Mouse (Mus musculus): ENCODE results near the gene Sprtn. TPM values are rescaled to one million over a fixed set of nuclear protein-coding genes. Genes with fewer than 3 reads are reported as not detected.
A peak's percentile ranks its signal among the peaks of the same experiment; 100 is the strongest.

The Sprtn gene
- polyA plus RNA-seq, 1 experiment from 2014 or later: 11.7 TPM

GRCm38 (mm10) chr8:124930086-124930485 is 32.4 kb downstream of the Sprtn start:
- no peaks in the 10 kb centered on the region for H3K4me1 ChIP-seq (ENCODE audit: control insufficient read depth, insufficient read depth, low read length)
- no peaks in the 10 kb centered on the region for H3K9me3 ChIP-seq (ENCODE audit: control insufficient read depth, low read length)
- DNase-seq (no peak), ATAC-seq (ENCODE audit: low FRiP score, low TSS enrichment) (no peak)
- H3K27me3 ChIP-seq (ENCODE audit: control insufficient read depth, insufficient read depth, low read length): no peaks in the 10 kb centered on the region
- H3K27ac ChIP-seq (replicated peaks; ENCODE audit: low read depth, low read length): no peak overlapping the region
- no peak overlapping the region for H3K4me2 ChIP-seq (ENCODE audit: low read length)
- H3K4me3 ChIP-seq (replicated peaks; ENCODE audit: low read depth, low read length): no peak overlapping the region
- H3K9ac ChIP-seq (replicated peaks; ENCODE audit: low read length): no peak overlapping the region
- no peaks in the 10 kb centered on the region for H3K36me3 ChIP-seq (ENCODE audit: control insufficient read depth, insufficient read depth, low read length)
- 96% methylated on average over 13 of the region's 13 CpGs for WGBS

- Histone ChIP-seq H3K9me3 (ENCODE audit: control insufficient read depth, low read length) (no peaks in the 10 kb centered on the region), H3K36me3 (ENCODE audit: control insufficient read depth, insufficient read depth, low read length) (no peaks in the 10 kb centered on the region), H3K27me3 (ENCODE audit: control insufficient read depth, insufficient read depth, low read length) (no peaks in the 10 kb centered on the region), H3K27ac (replicated peaks; ENCODE audit: low read depth, low read length) (no peak overlapping the region), H3K4me3 (replicated peaks; ENCODE audit: low read depth, low read length) (no peak overlapping the region), H3K4me2 (ENCODE audit: low read length) (no peak overlapping the region), H3K9ac (replicated peaks; ENCODE audit: low read length) (no peak overlapping the region), H3K4me1 (ENCODE audit: control insufficient read depth, insufficient read depth, low read length) (no peaks in the 10 kb centered on the region)
- 82% methylated on average over 4 of the region's 4 CpGs for WGBS
- ATAC-seq (ENCODE audit: low FRiP score, low TSS enrichment) (no peak), DNase-seq (no peak)
Measured at GRCm38 (mm10) chr8:124930649-124931048, 33.0 kb downstream of the Sprtn start.

GRCm38 (mm10) chr8:124932435-124932834 is 34.7 kb downstream of the Sprtn start:
- H3K27me3 ChIP-seq (ENCODE audit: control insufficient read depth, insufficient read depth, low read length): no peaks in the 10 kb centered on the region

GRCm38 (mm10) chr8:124935116-124935515 is 37.4 kb downstream of the Sprtn start:
- Histone ChIP-seq H3K4me3 (replicated peaks; ENCODE audit: low read depth, low read length) (no peak overlapping the region), H3K4me2 (ENCODE audit: low read length) (no peak overlapping the region), H3K36me3 (ENCODE audit: control insufficient read depth, insufficient read depth, low read length) (peaks cover 13% of the 10 kb centered on the region), H3K27me3 (ENCODE audit: control insufficient read depth, insufficient read depth, low read length) (no peaks in the 10 kb centered on the region), H3K9me3 (ENCODE audit: control insufficient read depth, low read length) (no peaks in the 10 kb centered on the region), H3K4me1 (ENCODE audit: control insufficient read depth, insufficient read depth, low read length) (no peaks in the 10 kb centered on the region), H3K9ac (replicated peaks; ENCODE audit: low read length) (no peak overlapping the region), H3K27ac (replicated peaks; ENCODE audit: low read depth, low read length) (no peak overlapping the region)
- WGBS: 89% methylated on average over 5 of the region's 5 CpGs
- DNase-seq: no peak
- no peak for ATAC-seq (ENCODE audit: low FRiP score, low TSS enrichment)

More at GRCm38 (mm10) chr8:124932435-124932834, 34.7 kb downstream of the Sprtn start:
- Histone ChIP-seq H3K4me2 (ENCODE audit: low read length) (no peak overlapping the region), H3K36me3 (ENCODE audit: control insufficient read depth, insufficient read depth, low read length) (no peaks in the 10 kb centered on the region), H3K9ac (replicated peaks; ENCODE audit: low read length) (no peak overlapping the region), H3K9me3 (ENCODE audit: control insufficient read depth, low read length) (no peaks in the 10 kb centered on the region), H3K27ac (replicated peaks; ENCODE audit: low read depth, low read length) (no peak overlapping the region), H3K4me1 (ENCODE audit: control insufficient read depth, insufficient read depth, low read length) (no peaks in the 10 kb centered on the region), H3K4me3 (replicated peaks; ENCODE audit: low read depth, low read length) (no peak overlapping the region)
- 88% methylated on average over 3 of the region's 3 CpGs for WGBS
- ATAC-seq (ENCODE audit: low FRiP score, low TSS enrichment) (no peak), DNase-seq (no peak)

- DNase-seq (no peak), ATAC-seq (ENCODE audit: low FRiP score, low TSS enrichment) (no peak)
- Histone ChIP-seq H3K27me3 (ENCODE audit: control insufficient read depth, insufficient read depth, low read length) (no peaks in the 10 kb centered on the region), H3K27ac (replicated peaks; ENCODE audit: low read depth, low read length) (no peak overlapping the region), H3K9me3 (ENCODE audit: control insufficient read depth, low read length) (no peaks in the 10 kb centered on the region), H3K4me3 (replicated peaks; ENCODE audit: low read depth, low read length) (no peak overlapping the region), H3K4me2 (ENCODE audit: low read length) (no peak overlapping the region), H3K36me3 (ENCODE audit: control insufficient read depth, insufficient read depth, low read length) (peaks cover 19% of the 10 kb centered on the region), H3K4me1 (ENCODE audit: control insufficient read depth, insufficient read depth, low read length) (no peaks in the 10 kb centered on the region), H3K9ac (replicated peaks; ENCODE audit: low read length) (no peak overlapping the region)
- over 99% methylated on average over 10 of the region's 10 CpGs for WGBS
Measured at GRCm38 (mm10) chr8:124936699-124937098, 39.0 kb downstream of the Sprtn start.

- WGBS: 97% methylated on average over 4 of the region's 4 CpGs
- ATAC-seq (ENCODE audit: low FRiP score, low TSS enrichment): no peak
- DNase-seq: no peak
Measured at GRCm38 (mm10) chr8:124937293-124937692, 39.6 kb downstream of the Sprtn start.

GRCm38 (mm10) chr8:124943801-124944200 is 46.1 kb downstream of the Sprtn start:
- WGBS: 79% methylated on average over 6 of the region's 6 CpGs
- H3K4me2 ChIP-seq (ENCODE audit: low read length): no peak overlapping the region

More at GRCm38 (mm10) chr8:124937293-124937692, 39.6 kb downstream of the Sprtn start:
- Histone ChIP-seq H3K4me1 (ENCODE audit: control insufficient read depth, insufficient read depth, low read length) (no peaks in the 10 kb centered on the region), H3K27ac (replicated peaks; ENCODE audit: low read depth, low read length) (no peak overlapping the region), H3K36me3 (ENCODE audit: control insufficient read depth, insufficient read depth, low read length) (peaks cover 19% of the 10 kb centered on the region), H3K4me2 (ENCODE audit: low read length) (no peak overlapping the region), H3K9ac (replicated peaks; ENCODE audit: low read length) (no peak overlapping the region), H3K4me3 (replicated peaks; ENCODE audit: low read depth, low read length) (no peak overlapping the region), H3K9me3 (ENCODE audit: control insufficient read depth, low read length) (no peaks in the 10 kb centered on the region), H3K27me3 (ENCODE audit: control insufficient read depth, insufficient read depth, low read length) (no peaks in the 10 kb centered on the region)

GRCm38 (mm10) chr8:124944406-124944805 is 46.7 kb downstream of the Sprtn start:
- WGBS: 62% methylated on average over 7 of the region's 7 CpGs
- peaks cover 27% of the 10 kb centered on the region for H3K4me1 ChIP-seq (ENCODE audit: control insufficient read depth, insufficient read depth, low read length)
- H3K4me2 ChIP-seq (ENCODE audit: low read length): no peak overlapping the region
- H3K4me3 ChIP-seq (replicated peaks; ENCODE audit: low read depth, low read length): no peak overlapping the region
- peaks cover 10% of the 10 kb centered on the region; the same call in 1 of the 2 replicates for H3K36me3 ChIP-seq (ENCODE audit: control insufficient read depth, insufficient read depth, low read length)
- 0 out of 2 replicates have a peak overlapping the region, but pooled peaks have one; percentile 1 for H3K9ac ChIP-seq (replicated peaks; ENCODE audit: low read length)
- DNase-seq (no peak), ATAC-seq (ENCODE audit: low FRiP score, low TSS enrichment) (no peak)
- H3K9me3 ChIP-seq (ENCODE audit: control insufficient read depth, low read length): no peaks in the 10 kb centered on the region
- no peaks in the 10 kb centered on the region for H3K27me3 ChIP-seq (ENCODE audit: control insufficient read depth, insufficient read depth, low read length)
- H3K27ac ChIP-seq (replicated peaks; ENCODE audit: low read depth, low read length): no peak overlapping the region

More at GRCm38 (mm10) chr8:124943801-124944200, 46.1 kb downstream of the Sprtn start:
- Histone ChIP-seq H3K36me3 (ENCODE audit: control insufficient read depth, insufficient read depth, low read length) (peaks cover 16% of the 10 kb centered on the region), H3K27ac (replicated peaks; ENCODE audit: low read depth, low read length) (no peak overlapping the region), H3K4me3 (replicated peaks; ENCODE audit: low read depth, low read length) (no peak overlapping the region), H3K4me1 (ENCODE audit: control insufficient read depth, insufficient read depth, low read length) (peaks cover 27% of the 10 kb centered on the region), H3K9me3 (ENCODE audit: control insufficient read depth, low read length) (no peaks in the 10 kb centered on the region), H3K27me3 (ENCODE audit: control insufficient read depth, insufficient read depth, low read length) (no peaks in the 10 kb centered on the region), H3K9ac (replicated peaks; ENCODE audit: low read length) (no peak overlapping the region)
- DNase-seq (no peak), ATAC-seq (ENCODE audit: low FRiP score, low TSS enrichment) (no peak)

GRCm38 (mm10) chr8:124947865-124948732 is 50.4 kb downstream of the Sprtn start:
- Histone ChIP-seq H3K9ac (replicated peaks; ENCODE audit: low read length) (peak overlapping the region; percentile 95), H3K4me2 (ENCODE audit: low read length) (peak overlapping the region; percentile 94), H3K4me3 (replicated peaks; ENCODE audit: low read depth, low read length) (peak overlapping the region; percentile 86), H3K27me3 (ENCODE audit: control insufficient read depth, insufficient read depth, low read length) (no peaks in the 10 kb centered on the region), H3K27ac (replicated peaks; ENCODE audit: low read depth, low read length) (peak overlapping the region; percentile 98), H3K9me3 (ENCODE audit: control insufficient read depth, low read length) (no peaks in the 10 kb centered on the region), H3K36me3 (ENCODE audit: control insufficient read depth, insufficient read depth, low read length) (no peaks in the 10 kb centered on the region), H3K4me1 (ENCODE audit: control insufficient read depth, insufficient read depth, low read length) (peaks cover 36% of the 10 kb centered on the region)
- DNase-seq: peak; percentile 70
- ATAC-seq (ENCODE audit: low FRiP score, low TSS enrichment): peak; percentile 41
- under 1% methylated on average over 67 of the region's 67 CpGs for WGBS

All from midbrain, embryonic 14.5 days (tissue).